Mouse (Mus musculus): ENCODE results near the gene Golga3. TPM values are rescaled to one million over a fixed set of nuclear protein-coding genes. Genes with fewer than 3 reads are reported as not detected.

The Golga3 gene
- polyA plus RNA-seq, 1 experiment from 2014 or later = 22.6 TPM

- Histone ChIP-seq H3K27me3 (ENCODE audit: control insufficient read depth, insufficient read depth, low read length) (no peaks in the 10 kb centered on the region), H3K9ac (ENCODE audit: low read depth, low read length) (peak overlapping the region; percentile 82), H3K36me3 (ENCODE audit: control insufficient read depth, insufficient read depth, low read length) (peaks cover 2% of the 10 kb centered on the region; the same call in 1 of the 2 replicates), H3K4me2 (replicated peaks; ENCODE audit: low read depth, low read length) (peak overlapping the region; percentile 75), H3K4me1 (ENCODE audit: control insufficient read depth, insufficient read depth, low read length) (peaks cover 8% of the 10 kb centered on the region; the same call in 1 of the 2 replicates), H3K9me3 (ENCODE audit: control insufficient read depth, low read length) (no peaks in the 10 kb centered on the region), H3K27ac (ENCODE audit: low read depth, low read length) (peak overlapping the region; percentile 66), H3K4me3 (ENCODE audit: low read length) (peak overlapping the region; percentile 94)
- no peak; the same call in 1 of the 2 replicates for ATAC-seq (ENCODE audit: low FRiP score, low TSS enrichment)
- WGBS = 3% methylated on average over 19 of the region's 19 CpGs
Measured at GRCm38 (mm10) chr5:110177021-110177420, 520 bp downstream of the Golga3 start.

GRCm38 (mm10) chr5:110178628-110179027 lies 2.1 kb downstream of the Golga3 start:
- Histone ChIP-seq H3K9me3 (ENCODE audit: control insufficient read depth, low read length) (no peaks in the 10 kb centered on the region), H3K4me3 (ENCODE audit: low read length) (no peak overlapping the region), H3K9ac (ENCODE audit: low read depth, low read length) (no peak overlapping the region), H3K27me3 (ENCODE audit: control insufficient read depth, insufficient read depth, low read length) (no peaks in the 10 kb centered on the region), H3K4me2 (replicated peaks; ENCODE audit: low read depth, low read length) (no peak overlapping the region), H3K4me1 (ENCODE audit: control insufficient read depth, insufficient read depth, low read length) (peaks cover 8% of the 10 kb centered on the region; the same call in 1 of the 2 replicates), H3K27ac (ENCODE audit: low read depth, low read length) (no peak overlapping the region), H3K36me3 (ENCODE audit: control insufficient read depth, insufficient read depth, low read length) (peaks cover 7% of the 10 kb centered on the region; the same call in 1 of the 2 replicates)
- WGBS = 86% methylated on average over 2 of the region's 2 CpGs
- no peak for ATAC-seq (ENCODE audit: low FRiP score, low TSS enrichment)

- 91% methylated on average over 5 of the region's 5 CpGs for WGBS
- Histone ChIP-seq H3K4me1 (ENCODE audit: control insufficient read depth, insufficient read depth, low read length) (peaks cover 8% of the 10 kb centered on the region; the same call in 1 of the 2 replicates), H3K36me3 (ENCODE audit: control insufficient read depth, insufficient read depth, low read length) (peaks cover 30% of the 10 kb centered on the region), H3K9ac (ENCODE audit: low read depth, low read length) (no peak overlapping the region), H3K27me3 (ENCODE audit: control insufficient read depth, insufficient read depth, low read length) (no peaks in the 10 kb centered on the region), H3K4me2 (replicated peaks; ENCODE audit: low read depth, low read length) (no peak overlapping the region), H3K9me3 (ENCODE audit: control insufficient read depth, low read length) (no peaks in the 10 kb centered on the region), H3K4me3 (ENCODE audit: low read length) (no peak overlapping the region), H3K27ac (ENCODE audit: low read depth, low read length) (no peak overlapping the region)
- ATAC-seq (ENCODE audit: low FRiP score, low TSS enrichment) = no peak
Measured at GRCm38 (mm10) chr5:110181716-110182115, 5.2 kb downstream of the Golga3 start.

- no peak for ATAC-seq (ENCODE audit: low FRiP score, low TSS enrichment)
- Histone ChIP-seq H3K4me3 (ENCODE audit: low read length) (no peak overlapping the region), H3K4me1 (ENCODE audit: control insufficient read depth, insufficient read depth, low read length) (no peaks in the 10 kb centered on the region), H3K9me3 (ENCODE audit: control insufficient read depth, low read length) (no peaks in the 10 kb centered on the region), H3K36me3 (ENCODE audit: control insufficient read depth, insufficient read depth, low read length) (peaks cover 77% of the 10 kb centered on the region), H3K27me3 (ENCODE audit: control insufficient read depth, insufficient read depth, low read length) (no peaks in the 10 kb centered on the region), H3K4me2 (replicated peaks; ENCODE audit: low read depth, low read length) (no peak overlapping the region), H3K27ac (ENCODE audit: low read depth, low read length) (no peak overlapping the region), H3K9ac (ENCODE audit: low read depth, low read length) (no peak overlapping the region)
- WGBS = 86% methylated on average over 10 of the region's 10 CpGs
Measured at GRCm38 (mm10) chr5:110203164-110203895, 26.8 kb downstream of the Golga3 start.

GRCm38 (mm10) chr5:110204777-110205176 lies 28.3 kb downstream of the Golga3 start:
- Histone ChIP-seq H3K4me3 (ENCODE audit: low read length) (no peak overlapping the region), H3K9me3 (ENCODE audit: control insufficient read depth, low read length) (no peaks in the 10 kb centered on the region), H3K4me1 (ENCODE audit: control insufficient read depth, insufficient read depth, low read length) (no peaks in the 10 kb centered on the region), H3K27ac (ENCODE audit: low read depth, low read length) (no peak overlapping the region), H3K27me3 (ENCODE audit: control insufficient read depth, insufficient read depth, low read length) (no peaks in the 10 kb centered on the region), H3K36me3 (ENCODE audit: control insufficient read depth, insufficient read depth, low read length) (peaks cover 90% of the 10 kb centered on the region), H3K9ac (ENCODE audit: low read depth, low read length) (no peak overlapping the region), H3K4me2 (replicated peaks; ENCODE audit: low read depth, low read length) (no peak overlapping the region)
- no peak for ATAC-seq (ENCODE audit: low FRiP score, low TSS enrichment)
- 86% methylated on average over 6 of the region's 6 CpGs for WGBS

GRCm38 (mm10) chr5:110211312-110211711 lies 34.8 kb downstream of the Golga3 start:
- ATAC-seq (ENCODE audit: low FRiP score, low TSS enrichment) = no peak
- H3K4me1 ChIP-seq (ENCODE audit: control insufficient read depth, insufficient read depth, low read length) = no peaks in the 10 kb centered on the region
- no peak overlapping the region for H3K4me2 ChIP-seq (replicated peaks; ENCODE audit: low read depth, low read length)
- H3K9ac ChIP-seq (ENCODE audit: low read depth, low read length) = no peak overlapping the region
- no peaks in the 10 kb centered on the region for H3K27me3 ChIP-seq (ENCODE audit: control insufficient read depth, insufficient read depth, low read length)
- H3K27ac ChIP-seq (ENCODE audit: low read depth, low read length) = no peak overlapping the region
- H3K9me3 ChIP-seq (ENCODE audit: control insufficient read depth, low read length) = no peaks in the 10 kb centered on the region
- H3K36me3 ChIP-seq (ENCODE audit: control insufficient read depth, insufficient read depth, low read length) = peaks cover 88% of the 10 kb centered on the region
- H3K4me3 ChIP-seq (ENCODE audit: low read length) = no peak overlapping the region
- WGBS = 93% methylated on average over 2 of the region's 2 CpGs

- Histone ChIP-seq H3K9ac (ENCODE audit: low read depth, low read length) (no peak overlapping the region), H3K4me1 (ENCODE audit: control insufficient read depth, insufficient read depth, low read length) (no peaks in the 10 kb centered on the region), H3K4me2 (replicated peaks; ENCODE audit: low read depth, low read length) (no peak overlapping the region), H3K4me3 (ENCODE audit: low read length) (no peak overlapping the region), H3K27ac (ENCODE audit: low read depth, low read length) (no peak overlapping the region), H3K36me3 (ENCODE audit: control insufficient read depth, insufficient read depth, low read length) (peaks cover 88% of the 10 kb centered on the region), H3K27me3 (ENCODE audit: control insufficient read depth, insufficient read depth, low read length) (no peaks in the 10 kb centered on the region), H3K9me3 (ENCODE audit: control insufficient read depth, low read length) (no peaks in the 10 kb centered on the region)
- WGBS = 90% methylated on average over 3 of the region's 3 CpGs
- ATAC-seq (ENCODE audit: low FRiP score, low TSS enrichment) = no peak
Measured at GRCm38 (mm10) chr5:110216780-110217179, 40.3 kb downstream of the Golga3 start.

GRCm38 (mm10) chr5:110220331-110220730 lies 43.8 kb downstream of the Golga3 start:
- Histone ChIP-seq H3K4me3 (ENCODE audit: low read length) (no peak overlapping the region), H3K4me2 (replicated peaks; ENCODE audit: low read depth, low read length) (no peak overlapping the region), H3K36me3 (ENCODE audit: control insufficient read depth, insufficient read depth, low read length) (peaks cover 74% of the 10 kb centered on the region), H3K27ac (ENCODE audit: low read depth, low read length) (no peak overlapping the region), H3K4me1 (ENCODE audit: control insufficient read depth, insufficient read depth, low read length) (no peaks in the 10 kb centered on the region), H3K9ac (ENCODE audit: low read depth, low read length) (no peak overlapping the region), H3K9me3 (ENCODE audit: control insufficient read depth, low read length) (no peaks in the 10 kb centered on the region), H3K27me3 (ENCODE audit: control insufficient read depth, insufficient read depth, low read length) (no peaks in the 10 kb centered on the region)
- WGBS = 90% methylated on average over 4 of the region's 4 CpGs
- ATAC-seq (ENCODE audit: low FRiP score, low TSS enrichment) = no peak

- H3K4me3 ChIP-seq (ENCODE audit: low read length) = no peak overlapping the region
- no peak overlapping the region for H3K4me2 ChIP-seq (replicated peaks; ENCODE audit: low read depth, low read length)
- H3K27me3 ChIP-seq (ENCODE audit: control insufficient read depth, insufficient read depth, low read length) = no peaks in the 10 kb centered on the region
- H3K27ac ChIP-seq (ENCODE audit: low read depth, low read length) = no peak overlapping the region
- peaks cover 69% of the 10 kb centered on the region for H3K36me3 ChIP-seq (ENCODE audit: control insufficient read depth, insufficient read depth, low read length)
- H3K9ac ChIP-seq (ENCODE audit: low read depth, low read length) = no peak overlapping the region
- whole genome bisulfite sequencing = 86% methylated on average over 6 of the region's 6 CpGs
- no peak for ATAC-seq (ENCODE audit: low FRiP score, low TSS enrichment)
- no peaks in the 10 kb centered on the region for H3K9me3 ChIP-seq (ENCODE audit: control insufficient read depth, low read length)
- no peaks in the 10 kb centered on the region for H3K4me1 ChIP-seq (ENCODE audit: control insufficient read depth, insufficient read depth, low read length)
Measured at GRCm38 (mm10) chr5:110222757-110223156, 46.3 kb downstream of the Golga3 start.
